ENCODE assay signal across 8 mouse cellular contexts in the genomic region with DNA sequence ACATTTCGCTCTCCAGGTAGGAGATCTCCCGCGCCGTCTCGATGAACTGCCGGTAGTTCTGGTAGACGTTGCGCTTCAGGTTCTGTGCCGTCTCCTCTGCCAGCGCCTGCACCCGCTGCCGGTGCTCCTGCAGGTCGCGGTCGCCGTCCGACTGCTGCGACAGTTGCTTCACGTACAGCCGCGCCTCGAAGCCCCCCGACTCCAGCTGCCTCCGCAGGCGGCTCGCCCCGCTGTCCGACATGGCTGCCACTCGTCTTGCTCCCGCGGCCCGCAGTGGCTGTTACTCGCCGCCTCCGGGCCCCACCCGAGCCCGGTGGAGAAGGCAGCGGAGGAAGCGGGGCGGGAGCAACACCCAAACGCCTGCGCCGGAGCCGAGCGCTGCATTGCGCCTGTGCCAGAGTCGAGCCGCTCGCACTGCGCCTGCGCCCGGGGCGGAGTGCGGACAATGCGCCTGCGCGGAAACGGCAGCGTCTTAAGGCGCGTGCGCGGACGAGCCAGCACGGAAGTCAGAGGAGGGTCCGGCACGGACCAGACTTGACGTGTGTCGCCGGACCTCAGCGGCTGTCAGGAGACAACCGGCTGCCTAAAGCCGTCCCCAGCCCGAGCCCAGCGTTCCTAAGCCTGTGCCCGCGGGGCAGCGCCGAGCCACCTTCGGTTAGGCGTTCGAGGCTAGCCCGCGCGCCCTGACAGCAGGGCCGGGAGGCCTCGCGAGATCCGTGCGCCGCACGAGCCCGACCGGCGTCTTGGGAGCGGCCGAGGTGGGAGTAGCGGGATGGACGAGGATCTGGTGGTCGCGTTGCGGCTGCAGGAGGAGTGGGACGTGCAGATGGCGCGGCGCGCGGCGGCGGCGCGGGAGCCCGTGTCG. TPM values are rescaled to one million over a fixed set of nuclear protein-coding genes. Genes with fewer than 3 reads are reported as not detected.
A peak's percentile ranks its signal among the peaks of the same experiment; 100 is the strongest.
DNase-seq lines count a peak whose midpoint lies in the region; ATAC-seq lines count a peak whose summit lies in the region.

TSS of gene Exoc8 (minus strand) at position 320 of the 865 bp plus-strand sequence.
TSS of gene Sprtn (plus strand) at position 501 of the 865 bp plus-strand sequence.

- peak within 1 kb of the TSS; percentile 89 for H3K4me2 ChIP-seq in lung, embryonic 16.5 days (ENCODE audit: low read depth, low read length)

- no peaks in the 10 kb centered on the region for H3K27me3 ChIP-seq in lung, embryonic 16.5 days (ENCODE audit: control insufficient read depth, insufficient read depth, low read depth, low read length)

- peak within 1 kb of the TSS; percentile 89 for H3K9ac ChIP-seq in lung, embryonic 16.5 days (ENCODE audit: low read length)

- peak; percentile 72 to 80 for ATAC-seq in hematopoietic stem cell, adult 5-6 weeks (replicated peaks in 1 of 2; ENCODE audit: insufficient read depth in 1 of 2, low FRiP score in 2 of 2, low TSS enrichment in 1 of 2, low read depth in 1 of 2, poor library complexity in 2 of 2, severe bottlenecking in 2 of 2)
- ATAC-seq in lung, embryonic 16.5 days (ENCODE audit: low read depth) = peak; percentile 88

- DNase-seq in MEL-GATA-1-ER (ENCODE audit: extremely low read depth, low read depth) = peak; percentile 66
- peak; percentile 98 for DNase-seq in cerebellum, adult 8-10 months
- DNase-seq in forelimb bud, embryonic 11.5 days (ENCODE audit: low read depth, low spot score) = peak; percentile 96
- peak; percentile 84 for DNase-seq in layer of hippocampus, adult 9-10 months (ENCODE audit: low spot score)
- peak; percentile 99 for DNase-seq in ovary, postnatal 10 days (ENCODE audit: low spot score)
- peak; percentile 91 to 98 for DNase-seq in thymus, postnatal 10 days (ENCODE audit: low spot score in 2 of 2)

- peak within 1 kb of the TSS; percentile 95 for H3K4me3 ChIP-seq in lung, embryonic 16.5 days (ENCODE audit: low read length)

- H3K27ac ChIP-seq in lung, embryonic 16.5 days (ENCODE audit: low read length) = peak within 1 kb of the TSS; percentile 86

- H3K36me3 ChIP-seq in lung, embryonic 16.5 days (ENCODE audit: control insufficient read depth, insufficient read depth, low read length) = peaks cover 31% of the 10 kb centered on the region

- WGBS in lung, embryonic 16.5 days = under 1% methylated on average over 104 of the region's 114 CpGs

- H3K4me1 ChIP-seq in lung, embryonic 16.5 days (replicated peaks; ENCODE audit: control insufficient read depth, insufficient read depth, low read length) = peaks cover 24% of the 10 kb centered on the region

- H3K9me3 ChIP-seq in lung, embryonic 16.5 days (ENCODE audit: control insufficient read depth, low read length) = no peaks in the 10 kb centered on the region

RNA-seq across cellular contexts. Expression of gene Exoc8, which starts in this region (rescaled TPM):
- 13.1 and 16.3 TPM in 2 replicates for total RNA-seq in hematopoietic stem cell, adult 5-6 weeks (2017)
- polyA plus RNA-seq in lung, embryonic 16.5 days (2015; fragmentation: Nextera tagmentation; extraction: Ambion mirVana) = 8.3 and 8.8 TPM in 2 replicates

RNA-seq across cellular contexts. Expression of gene Sprtn, which starts in this region (rescaled TPM):
- 21.6 and 23.1 TPM in 2 replicates for total RNA-seq in hematopoietic stem cell, adult 5-6 weeks (2017)
- 9.1 and 9.6 TPM in 2 replicates for polyA plus RNA-seq in lung, embryonic 16.5 days (2015; fragmentation: Nextera tagmentation; extraction: Ambion mirVana)

Comparison
In these comparisons a context has a peak if more than half of its experiments do, and no peak if none do; other contexts are left out.
1. Peak in every context shown above with its lines: DNase-seq, ATAC-seq, H3K4me3 ChIP-seq and H3K27ac ChIP-seq.